Mouse (Mus musculus) stomach, postnatal 0 days (tissue): ENCODE measurements around the gene Fam69b.

Experiments used
- CTCF ChIP-seq: IDR thresholded peaks from 2 replicates; pipeline ENCODE4 v1.5.1; 2016; ENCODE audit warnings: antibody characterized with exemption, low read depth, mild to moderate bottlenecking, moderate library complexity
- EP300 ChIP-seq: optimal IDR thresholded peaks from 2 replicates; pipeline ENCODE3; 2016; ENCODE audit warnings: antibody characterized with exemption

GRCm38 (mm10) chr2:26594461-26594933, 33.8 kb upstream of the Fam69b start:
- TF ChIP-seq CTCF = no peak
- no peak for TF ChIP-seq EP300
